ENCODE assay signal across 13 mouse cellular contexts in genomic region chr2:29495271-29495670, GRCm38 (mm10).
DNase-seq lines count a peak whose midpoint lies in the region; ATAC-seq lines count a peak whose summit lies in the region.
"Had no signal": no experiment of that assay in that cellular context is flagged by ENCODE, and none has a peak within 500 bp of the region (broad histone marks: within the 10 kb centered on the region; RNA-seq: fewer than 3 reads in every experiment).

No protein-coding gene starts in this region.

- H3K27me3 ChIP-seq in forebrain, embryonic 14.5 days (replicated peaks; ENCODE audit: control insufficient read depth, insufficient read depth, low read length): no peaks in the 10 kb centered on the region
- H3K27me3 ChIP-seq in forebrain, embryonic 10.5 days (ENCODE audit: poor library complexity, severe bottlenecking): peaks cover 1% of the 10 kb centered on the region; the same call in 1 of the 2 replicates
- H3K27me3 ChIP-seq in midbrain, embryonic 13.5 days: no peaks in the 10 kb centered on the region
- no peaks in the 10 kb centered on the region for H3K27me3 ChIP-seq in midbrain, embryonic 11.5 days (ENCODE audit: control insufficient read depth, insufficient read depth, low read length)
- H3K27me3 ChIP-seq: embryonic facial prominence, embryonic 15.5 days; heart, embryonic 12.5 days; liver, embryonic 15.5 days; neural tube, embryonic 12.5 days had no signal

- no peak overlapping the region for H3K9ac ChIP-seq in forebrain, embryonic 14.5 days (ENCODE audit: low read length)
- no peak overlapping the region for H3K9ac ChIP-seq in midbrain, embryonic 13.5 days (replicated peaks)
- no peak overlapping the region for H3K9ac ChIP-seq in midbrain, embryonic 11.5 days (ENCODE audit: low read length)
- H3K9ac ChIP-seq: embryonic facial prominence, embryonic 15.5 days; heart, embryonic 12.5 days; liver, embryonic 15.5 days; neural tube, embryonic 12.5 days had no signal

- DNase-seq in forebrain, embryonic 14.5 days (ENCODE audit: low spot score): peak; percentile 81
- DNase-seq in forebrain, embryonic 10.5 days (ENCODE audit: extremely low spot score, low spot score): no peak
- DNase-seq in midbrain, embryonic 11.5 days (ENCODE audit: low spot score, missing footprints): no peak
- DNase-seq in cerebellum, postnatal 25 days: peak; percentile 60 to 69
- peak; percentile 54 for DNase-seq in layer of hippocampus, adult 9-10 months (ENCODE audit: low spot score)
- DNase-seq in adrenal gland, adult (ENCODE audit: inconsistent age in 2 of 2, low spot score in 1 of 2): no peak
- no peak for DNase-seq in spleen, postnatal 4 days (ENCODE audit: low spot score in 2 of 2)

- no peak overlapping the region for H3K4me3 ChIP-seq in forebrain, embryonic 14.5 days (ENCODE audit: low read depth, low read length)
- no peak overlapping the region for H3K4me3 ChIP-seq in forebrain, embryonic 10.5 days
- H3K4me3 ChIP-seq in midbrain, embryonic 13.5 days (replicated peaks): no peak overlapping the region
- no peak overlapping the region for H3K4me3 ChIP-seq in midbrain, embryonic 11.5 days (ENCODE audit: low read depth, low read length)
- H3K4me3 ChIP-seq: embryonic facial prominence, embryonic 15.5 days; heart, embryonic 12.5 days; liver, embryonic 15.5 days; neural tube, embryonic 12.5 days had no signal

- no peak overlapping the region for H3K4me2 ChIP-seq in forebrain, embryonic 14.5 days (ENCODE audit: low read length)
- H3K4me2 ChIP-seq in midbrain, embryonic 13.5 days (replicated peaks): no peak overlapping the region
- H3K4me2 ChIP-seq in midbrain, embryonic 11.5 days: no peak overlapping the region
- H3K4me2 ChIP-seq: embryonic facial prominence, embryonic 15.5 days; heart, embryonic 12.5 days; liver, embryonic 15.5 days; neural tube, embryonic 12.5 days had no signal

- H3K4me1 ChIP-seq in forebrain, embryonic 14.5 days (ENCODE audit: control insufficient read depth, insufficient read depth, low read length): peaks cover 37% of the 10 kb centered on the region
- H3K4me1 ChIP-seq in forebrain, embryonic 10.5 days: peaks cover 56% of the 10 kb centered on the region
- peaks cover 48% of the 10 kb centered on the region for H3K4me1 ChIP-seq in midbrain, embryonic 13.5 days (replicated peaks)
- peaks cover 15% of the 10 kb centered on the region for H3K4me1 ChIP-seq in midbrain, embryonic 11.5 days (ENCODE audit: control insufficient read depth, insufficient read depth, low read length)
- H3K4me1 ChIP-seq: embryonic facial prominence, embryonic 15.5 days; liver, embryonic 15.5 days had no signal

- ATAC-seq in forebrain, embryonic 14.5 days: peak; percentile 86
- peak; percentile 32; the same call in 1 of the 2 replicates for ATAC-seq in midbrain, embryonic 13.5 days
- ATAC-seq in midbrain, embryonic 11.5 days (ENCODE audit: low FRiP score): no peak

- H3K36me3 ChIP-seq in forebrain, embryonic 14.5 days (ENCODE audit: control insufficient read depth, insufficient read depth, low read length): no peaks in the 10 kb centered on the region
- no peaks in the 10 kb centered on the region for H3K36me3 ChIP-seq in forebrain, embryonic 10.5 days (replicated peaks)
- peaks cover 5% of the 10 kb centered on the region; the same call in 1 of the 2 replicates for H3K36me3 ChIP-seq in midbrain, embryonic 13.5 days
- H3K36me3 ChIP-seq in midbrain, embryonic 11.5 days (ENCODE audit: control insufficient read depth, insufficient read depth, low read length): no peaks in the 10 kb centered on the region
- H3K36me3 ChIP-seq: embryonic facial prominence, embryonic 15.5 days; heart, embryonic 12.5 days; liver, embryonic 15.5 days; neural tube, embryonic 12.5 days had no signal

- H3K9me3 ChIP-seq in forebrain, embryonic 14.5 days (replicated peaks; ENCODE audit: control insufficient read depth, low read length): no peaks in the 10 kb centered on the region
- H3K9me3 ChIP-seq in forebrain, embryonic 10.5 days: no peaks in the 10 kb centered on the region
- H3K9me3 ChIP-seq in midbrain, embryonic 13.5 days: no peaks in the 10 kb centered on the region
- H3K9me3 ChIP-seq in midbrain, embryonic 11.5 days (ENCODE audit: control insufficient read depth, low read length): no peaks in the 10 kb centered on the region
- H3K9me3 ChIP-seq: embryonic facial prominence, embryonic 15.5 days; G1E; heart, embryonic 12.5 days; liver, embryonic 15.5 days; neural tube, embryonic 12.5 days had no signal

- 62% methylated on average over 2 of the region's 2 CpGs for WGBS in forebrain, embryonic 14.5 days
- WGBS in forebrain, embryonic 10.5 days: 90% methylated on average over 2 of the region's 2 CpGs
- 92% methylated on average over 2 of the region's 2 CpGs for WGBS in midbrain, embryonic 13.5 days
- WGBS in midbrain, embryonic 11.5 days: 88% methylated on average over 2 of the region's 2 CpGs

- peak overlapping the region; percentile 66 for H3K27ac ChIP-seq in forebrain, embryonic 14.5 days (ENCODE audit: low read depth, low read length)
- no peak overlapping the region for H3K27ac ChIP-seq in forebrain, embryonic 10.5 days
- H3K27ac ChIP-seq in midbrain, embryonic 13.5 days: no peak overlapping the region
- H3K27ac ChIP-seq in midbrain, embryonic 11.5 days (ENCODE audit: low read depth, low read length): no peak overlapping the region
- H3K27ac ChIP-seq: embryonic facial prominence, embryonic 15.5 days; liver, embryonic 15.5 days; neural tube, embryonic 12.5 days had no signal

Comparison
In these comparisons a context has a peak if more than half of its experiments do, and no peak if none do; other contexts are left out.
1. DNase-seq: peak in forebrain, embryonic 14.5 days (single experiment), cerebellum, postnatal 25 days (2 of 2) and layer of hippocampus, adult 9-10 months (single experiment); none in forebrain, embryonic 10.5 days (single experiment), midbrain, embryonic 11.5 days (single experiment), adrenal gland, adult (0 of 2) and spleen, postnatal 4 days (0 of 2).